Mouse (Mus musculus) heart, postnatal 14 days (tissue): ENCODE measurements around the gene Il18rap. TPM values are rescaled to one million over a fixed set of nuclear protein-coding genes. Genes with fewer than 3 reads are reported as not detected.

Experiments
- DNase-seq, 2 experiments: peaks; one replicate each; pipeline ENCODE4 v3.0.0; 2021 to 2022
- intact Hi-C: fragments of 180-260 bp; cut with DNase I; formaldehyde crosslinking; loops from one replicate; pipeline ENCODE4 v1.15.1; 2025
- long read RNA-seq, 2 experiments: library from polyadenylated mRNA; stranded (forward); transcript quantifications; one replicate each; pipeline ENCODE4 v2.0.0; 2021
- total RNA-seq, 2 experiments: library from RNA; stranded (reverse); gene quantifications; 2 replicates each; pipeline ENCODE4 v1.2.3; 2021

Il18rap gene
- total RNA-seq, result under 1 TPM; 0.07 to 0.17 TPM
- long read RNA-seq, experiment 1, result 0 reads
- long read RNA-seq, experiment 2, result 0 reads

DNA sequence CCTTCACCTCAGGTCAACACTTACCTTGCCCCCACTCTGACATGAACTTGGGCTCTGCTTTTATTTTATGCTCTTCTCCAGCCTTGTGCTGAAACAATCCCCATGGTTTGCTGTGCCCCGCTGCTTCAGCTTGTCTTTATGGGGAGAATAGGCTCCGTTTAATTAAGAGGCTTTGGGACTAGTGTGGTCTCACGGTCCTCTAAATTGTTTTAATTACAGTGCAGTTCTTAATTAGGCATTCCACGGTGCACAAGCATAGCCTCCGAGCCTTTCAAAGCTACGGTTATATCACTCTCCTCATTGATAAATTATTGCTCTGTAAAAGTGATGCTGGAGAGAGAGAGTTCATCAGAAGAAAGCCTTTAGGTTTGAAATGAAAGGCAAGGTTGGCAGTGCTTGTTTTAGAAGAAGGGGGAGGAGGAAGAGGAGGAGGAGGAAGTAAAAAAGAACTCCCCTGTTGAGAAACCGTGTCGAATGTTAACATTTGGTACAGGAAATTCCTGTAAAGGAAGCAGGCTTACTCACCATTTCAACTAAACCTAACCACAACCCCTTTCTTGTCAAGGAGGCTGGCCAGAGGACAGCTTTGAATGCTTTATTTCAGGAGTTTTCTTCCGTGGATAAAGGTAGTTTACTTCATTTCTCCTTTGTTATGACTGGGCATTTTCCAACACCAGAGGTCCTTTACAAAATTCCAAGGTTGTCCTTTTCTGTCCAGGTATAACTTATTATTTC lies at the start of gene Il18rap:
Il18rap (plus strand) TSS at position 512 of the 735 bp plus-strand sequence.
- intact Hi-C loops, result no loop called here
- no peak for DNase-seq

DNA sequence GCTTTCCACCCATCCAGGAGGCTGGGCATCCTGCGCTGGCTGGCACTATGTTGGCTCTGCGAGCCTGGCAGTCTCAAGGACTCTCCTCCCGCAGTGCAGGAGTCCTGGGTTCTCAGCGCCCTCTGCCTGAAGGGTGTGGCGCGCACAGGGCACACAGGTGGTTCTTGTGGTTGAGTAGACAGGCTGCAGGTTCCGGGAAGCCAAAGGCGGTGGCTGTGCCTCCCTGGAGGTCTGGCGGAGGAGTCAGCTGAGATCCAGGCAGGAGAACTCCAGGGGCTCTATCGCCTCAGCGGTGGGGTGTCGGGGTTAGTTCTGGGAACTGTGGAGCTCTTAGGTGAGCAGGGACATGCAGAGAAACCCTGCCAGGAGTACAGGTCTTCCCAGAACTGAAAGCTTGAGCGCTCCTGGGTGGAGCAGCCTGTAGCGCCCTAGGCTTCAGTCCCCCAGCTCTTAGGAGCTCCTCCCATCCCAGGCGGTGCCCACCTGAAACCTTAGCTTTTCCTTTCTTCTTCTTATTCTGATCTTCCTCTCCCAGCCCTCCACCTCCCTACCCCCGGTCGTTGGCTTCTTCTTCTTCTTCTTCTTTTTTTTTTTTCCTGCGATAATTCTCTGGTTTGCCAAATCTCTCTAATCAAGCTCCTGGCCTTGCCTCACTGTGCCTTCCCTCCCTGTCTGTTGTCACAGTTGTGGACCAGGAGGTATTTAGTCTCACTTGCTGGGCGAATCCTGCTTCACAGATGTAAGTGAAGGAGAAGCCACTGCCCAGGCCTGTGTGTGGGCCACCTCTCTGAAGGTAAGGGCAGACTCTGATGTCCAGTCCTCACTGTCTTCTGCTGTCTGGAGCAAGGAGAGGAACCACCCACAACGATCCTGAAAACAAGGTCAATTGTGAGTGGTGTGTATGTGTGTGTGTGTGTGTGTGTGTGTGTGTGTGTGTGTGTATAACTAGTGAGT lies 49.4 kb upstream of the Il18rap start, which contains the start of gene Il18r1:
Il18r1 (plus strand) TSS at position 76 of the 954 bp plus-strand sequence.
- DNase-seq, result peak in 1 of 2 experiments; percentile 10
- intact Hi-C loops, result no loop called here

DNA sequence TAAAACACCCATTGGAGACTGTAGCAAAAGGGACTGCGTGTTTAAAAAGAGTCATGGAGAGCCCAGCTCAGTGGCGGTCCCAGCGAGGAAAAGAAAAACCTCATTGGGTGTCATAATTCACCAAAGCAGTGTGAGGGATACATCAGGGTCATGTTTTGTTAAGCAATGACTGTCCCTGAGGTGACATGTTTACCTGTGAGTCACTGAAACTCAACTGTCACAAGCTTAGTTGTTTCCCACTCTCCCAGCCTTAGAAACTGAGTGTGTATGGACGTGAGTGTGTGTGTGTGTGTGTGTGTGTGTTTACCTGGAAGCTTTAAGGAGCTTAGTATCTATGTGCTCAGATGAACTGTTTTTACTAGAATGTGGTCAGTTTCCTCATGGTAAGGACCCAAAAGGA lies 47.9 kb upstream of the Il18rap start:
- intact Hi-C loops, result no loop called here
- DNase-seq, result no peak

DNA sequence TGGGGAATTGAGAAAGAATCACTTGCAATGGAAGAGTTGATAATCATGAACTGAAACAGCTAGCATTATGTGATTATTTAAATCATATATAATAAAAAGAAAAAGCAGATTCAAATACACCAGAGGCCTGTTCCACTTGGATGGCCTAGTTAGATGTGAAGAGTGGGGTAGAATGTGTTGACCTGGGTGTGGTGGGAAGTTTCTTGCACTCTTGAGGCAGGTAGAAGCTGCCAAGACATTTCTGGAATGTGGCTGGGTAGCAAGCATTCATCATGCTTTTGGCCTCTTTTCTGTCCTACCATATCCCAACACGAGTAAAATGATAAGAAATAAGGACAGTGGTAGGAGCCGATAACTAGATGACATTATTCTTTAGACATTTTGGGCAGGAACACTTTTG lies 46.4 kb upstream of the Il18rap start:
- intact Hi-C loops, result no loop called here
- DNase-seq, result no peak

DNA sequence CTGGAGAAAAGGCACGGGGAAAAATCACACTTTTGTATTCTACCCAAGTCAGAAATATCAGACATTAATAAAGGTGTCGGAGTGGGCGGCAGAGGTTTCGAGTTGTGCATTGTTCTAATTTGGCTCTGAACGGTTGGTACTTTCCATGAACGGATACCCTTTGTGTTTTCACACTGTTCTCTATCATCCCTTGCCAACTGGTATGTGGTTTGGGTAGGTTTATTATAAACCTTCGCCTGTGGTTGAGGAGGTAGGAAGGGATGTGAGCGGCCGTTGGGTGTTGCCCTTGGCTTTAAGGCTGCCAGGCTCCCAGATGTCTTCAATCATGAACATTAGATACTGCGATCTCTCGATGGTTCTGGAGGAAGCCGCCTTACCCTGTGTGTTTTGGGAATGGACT lies 45.3 kb upstream of the Il18rap start:
- intact Hi-C loops, result no loop called here
- DNase-seq, result no peak

DNA sequence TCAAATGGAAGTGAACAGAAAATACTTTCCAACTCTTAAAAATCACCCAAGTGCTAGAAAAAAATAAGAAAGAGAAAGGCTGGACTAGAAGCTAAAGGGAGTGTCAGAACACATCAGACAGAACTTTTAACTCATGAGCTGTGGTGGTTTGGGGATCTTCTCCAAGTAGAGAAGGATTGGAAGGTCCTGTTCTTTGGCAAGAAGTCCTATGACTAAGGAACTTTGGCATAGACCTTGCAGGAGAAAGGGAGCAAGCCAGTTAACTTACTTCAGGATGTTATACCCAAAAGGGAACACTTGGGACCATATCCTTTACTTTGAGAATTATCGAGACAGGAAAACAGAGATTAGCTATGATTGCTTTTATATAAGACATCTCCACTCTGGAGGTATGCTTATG lies 42.8 kb upstream of the Il18rap start:
- intact Hi-C loops, result no loop called here
- no peak for DNase-seq

DNA sequence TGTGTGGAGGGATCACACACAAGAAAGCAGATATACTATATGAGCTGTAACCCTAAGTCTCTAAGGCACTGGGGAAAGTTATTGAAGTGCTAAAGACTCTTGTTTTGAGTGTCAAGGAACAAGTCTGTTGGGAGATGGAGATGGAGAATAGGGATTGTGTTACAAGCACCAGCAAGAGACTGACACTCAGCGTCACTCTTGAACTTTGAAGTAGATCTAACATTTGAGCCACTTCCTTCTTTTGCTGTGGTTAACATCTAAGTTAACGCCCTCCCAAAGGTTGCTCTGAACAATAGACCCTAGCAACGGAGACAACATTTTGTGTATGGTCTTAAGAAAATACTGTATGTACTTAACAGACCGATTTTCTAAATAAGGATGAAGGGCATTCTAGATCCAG lies 41.5 kb upstream of the Il18rap start:
- intact Hi-C loops, result no loop called here
- no peak for DNase-seq

DNA sequence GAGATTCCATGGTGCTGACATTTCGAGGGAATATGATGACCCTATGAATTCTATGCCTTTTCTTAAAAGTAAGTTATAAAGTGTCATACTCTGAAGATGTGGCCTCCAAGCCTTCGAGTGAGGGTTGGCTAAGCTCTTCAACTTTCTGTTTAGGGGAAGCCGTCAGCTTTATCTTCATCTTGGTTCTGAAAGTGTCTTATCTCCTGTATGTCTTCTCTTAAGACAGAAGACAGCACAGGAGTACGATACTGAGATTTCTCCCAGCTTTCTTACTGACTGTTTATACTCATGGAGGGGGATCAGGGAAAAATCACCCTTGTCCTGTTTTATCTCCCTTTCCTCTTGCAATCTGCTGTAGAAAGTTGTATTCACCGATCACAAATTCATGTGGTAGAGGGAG lies 40.8 kb upstream of the Il18rap start:
- DNase-seq, result no peak
- intact Hi-C loops, result no loop called here

DNA sequence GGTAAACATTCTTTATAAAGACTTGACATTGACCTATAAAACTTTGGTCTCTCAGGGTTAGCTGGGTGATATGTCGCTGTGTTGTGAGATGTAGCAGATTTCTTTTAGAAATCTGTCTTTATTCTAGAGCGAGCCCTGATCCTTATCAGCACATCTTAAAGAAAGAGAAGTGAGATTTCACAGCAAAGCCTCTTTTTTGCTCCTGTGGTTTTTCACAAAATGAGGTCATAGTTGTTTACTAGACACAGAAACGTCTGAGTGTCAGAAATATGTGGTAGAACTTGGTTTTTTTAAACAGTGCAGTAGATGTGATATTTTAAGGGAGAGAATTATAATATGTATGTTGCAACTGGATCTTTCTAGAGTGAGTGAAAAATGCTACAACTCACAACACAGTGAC lies 39.5 kb upstream of the Il18rap start:
- no peak for DNase-seq
- intact Hi-C loops, result no loop called here

DNA sequence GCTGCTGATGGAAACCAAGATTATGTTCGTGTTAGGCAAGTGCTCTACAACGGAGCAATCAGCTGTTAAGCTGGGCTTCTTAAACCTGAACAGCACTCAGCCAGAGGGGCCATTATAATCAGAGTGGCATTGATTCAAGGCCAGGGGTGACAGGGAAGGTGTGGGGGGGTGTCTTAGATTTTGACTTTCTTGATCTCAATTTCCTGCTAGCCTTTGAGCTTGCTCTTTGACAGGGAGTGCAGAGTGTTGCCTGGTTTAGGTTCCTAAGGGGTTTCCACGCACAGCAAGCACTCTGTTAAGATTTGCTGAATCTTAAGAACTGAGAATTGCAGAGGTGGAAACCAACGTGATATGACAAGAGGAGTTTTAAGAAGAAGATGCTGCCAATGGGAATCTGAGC lies 38.4 kb upstream of the Il18rap start:
- intact Hi-C loops, result no loop called here
- DNase-seq, result no peak

DNA sequence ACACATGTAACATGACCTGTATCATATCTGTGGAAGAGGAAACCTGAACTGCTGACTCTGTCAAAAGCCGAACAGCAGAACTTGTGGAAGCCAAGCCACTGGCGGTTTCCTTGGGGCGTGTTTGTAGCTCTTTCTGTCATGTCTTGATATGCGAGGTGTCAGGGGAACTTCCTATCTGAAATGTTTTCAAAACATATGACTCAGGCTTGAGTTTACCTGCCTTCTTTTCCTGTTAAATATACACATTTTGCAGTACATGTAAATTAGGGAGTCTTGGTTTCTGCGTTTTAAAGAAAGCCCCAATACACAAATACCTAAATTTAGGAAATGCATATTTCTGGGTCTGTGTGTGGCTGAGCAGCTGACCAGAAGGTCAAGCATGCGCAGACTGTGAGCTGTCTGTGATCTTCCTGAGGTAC lies 35.6 kb upstream of the Il18rap start:
- no peak for DNase-seq
- intact Hi-C loops, result no loop called here

DNA sequence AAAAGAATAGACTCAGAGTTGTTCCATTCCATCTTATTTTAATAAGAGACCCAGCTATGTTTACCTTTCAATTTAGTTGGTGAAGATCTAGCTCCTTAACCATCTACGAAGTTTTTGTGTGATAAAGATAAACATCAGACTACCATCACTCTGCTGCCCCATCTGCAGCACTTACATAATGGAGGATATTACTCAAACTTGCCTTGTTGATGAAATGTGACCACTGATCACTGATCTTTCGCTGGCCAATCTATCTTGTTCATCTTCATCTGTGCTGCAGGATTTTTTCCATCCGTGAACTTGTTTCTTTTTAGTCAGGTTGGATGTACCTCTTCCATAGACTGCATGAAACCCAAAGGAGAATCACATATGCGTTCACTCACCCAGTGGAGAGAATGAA lies 20.6 kb upstream of the Il18rap start:
- no peak for DNase-seq
- intact Hi-C loops, result no loop called here

DNA sequence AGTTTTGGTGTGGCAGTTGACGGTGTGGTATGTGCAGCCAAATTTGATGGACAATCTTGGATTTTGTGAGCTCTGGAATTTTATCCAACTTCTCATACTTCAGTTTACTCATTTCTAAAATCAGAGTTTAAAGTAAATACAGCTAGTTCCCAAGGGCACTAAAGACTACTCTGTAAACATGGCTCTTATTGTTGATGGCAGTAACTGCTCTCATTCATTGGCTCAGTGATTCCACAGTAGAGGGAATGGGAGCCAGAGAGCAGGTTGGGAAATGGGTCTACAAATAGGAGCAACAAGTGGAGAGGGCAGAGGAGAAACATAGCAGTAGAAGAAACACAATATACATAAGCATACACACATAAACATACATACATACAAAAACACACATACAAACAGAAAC lies 15.5 kb upstream of the Il18rap start:
- no peak for DNase-seq
- intact Hi-C loops, result no loop called here

DNA sequence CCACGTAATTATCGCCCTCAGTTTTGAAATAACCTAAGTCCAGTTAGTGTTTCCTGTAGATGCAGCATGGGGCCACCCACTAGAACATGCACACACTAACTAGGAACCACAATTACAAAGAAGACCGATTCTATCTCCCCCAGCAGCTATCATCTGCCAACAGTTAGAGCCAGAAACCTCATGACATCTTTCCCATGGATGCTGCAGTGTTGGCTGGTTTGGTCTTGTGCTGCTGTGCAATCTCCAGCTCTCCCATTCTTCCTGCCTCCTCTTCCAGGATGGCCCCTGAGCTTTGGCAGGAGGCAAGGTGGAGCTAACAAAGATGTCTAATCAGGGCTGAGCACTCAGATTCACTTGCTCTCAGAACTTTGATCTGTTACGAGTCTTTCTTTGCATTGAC lies 14.0 kb upstream of the Il18rap start:
- intact Hi-C loops, result no loop called here
- DNase-seq, result no peak

DNA sequence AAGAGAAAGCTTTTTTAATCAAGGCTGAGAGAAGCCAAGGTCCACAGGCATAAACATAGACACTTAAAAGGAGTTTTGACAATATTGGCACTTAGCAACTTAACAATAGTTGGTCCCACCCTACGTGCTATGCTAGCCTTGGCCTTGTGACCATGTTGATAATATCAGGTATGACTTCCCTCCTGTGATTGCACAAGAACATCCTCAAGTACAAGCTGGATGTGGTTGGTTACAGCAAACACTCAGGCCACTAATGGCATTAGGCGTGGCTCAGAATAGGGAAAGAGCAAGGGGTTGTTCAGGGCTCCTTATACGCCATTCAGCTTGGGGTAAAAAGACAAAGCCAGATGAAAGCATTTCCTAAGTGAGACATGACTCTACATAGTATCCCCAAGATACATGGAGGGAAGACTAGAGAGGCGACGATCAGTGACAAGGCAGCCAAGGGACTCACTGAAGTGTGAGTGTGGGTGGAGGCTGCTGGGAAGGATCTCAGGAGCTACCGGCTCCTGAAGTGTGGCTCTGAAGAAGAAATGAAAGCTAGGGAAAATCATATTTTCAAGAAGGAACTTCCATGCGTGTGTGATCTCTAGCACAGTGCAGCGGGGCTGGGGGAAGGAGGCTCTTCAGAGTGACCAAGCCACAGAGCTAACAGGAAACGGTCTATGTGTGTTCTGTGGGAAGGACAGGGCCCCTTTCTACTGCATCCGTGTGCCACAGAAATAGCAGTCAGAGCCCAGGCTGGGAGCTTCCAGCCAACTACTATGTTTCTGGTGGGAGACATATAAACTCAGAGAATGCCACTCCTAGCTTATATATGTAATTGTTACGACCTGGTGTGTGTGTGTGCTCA lies 13.4 kb upstream of the Il18rap start:
- DNase-seq, result no peak
- intact Hi-C loops, result no loop called here

DNA sequence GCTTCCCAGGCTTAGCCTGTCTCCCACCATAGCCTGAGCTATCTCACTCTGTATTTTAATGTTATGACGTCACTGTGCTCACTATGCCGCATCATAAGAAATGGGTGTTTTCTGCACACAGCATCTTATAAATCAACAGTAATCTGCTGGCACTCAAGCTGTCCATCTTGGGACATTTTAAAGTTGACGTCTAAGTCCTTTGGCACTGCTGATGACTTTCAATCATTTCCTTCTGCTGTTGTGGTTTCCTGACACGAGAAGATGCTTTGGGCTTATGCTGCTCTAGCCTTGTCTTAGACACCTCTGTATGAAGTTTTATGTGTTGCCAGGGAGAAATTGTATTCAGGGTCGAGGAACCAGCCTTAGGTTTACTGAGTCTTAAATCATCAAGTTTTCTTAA lies 10.6 kb upstream of the Il18rap start:
- no peak for DNase-seq
- intact Hi-C loops, result no loop called here

DNA sequence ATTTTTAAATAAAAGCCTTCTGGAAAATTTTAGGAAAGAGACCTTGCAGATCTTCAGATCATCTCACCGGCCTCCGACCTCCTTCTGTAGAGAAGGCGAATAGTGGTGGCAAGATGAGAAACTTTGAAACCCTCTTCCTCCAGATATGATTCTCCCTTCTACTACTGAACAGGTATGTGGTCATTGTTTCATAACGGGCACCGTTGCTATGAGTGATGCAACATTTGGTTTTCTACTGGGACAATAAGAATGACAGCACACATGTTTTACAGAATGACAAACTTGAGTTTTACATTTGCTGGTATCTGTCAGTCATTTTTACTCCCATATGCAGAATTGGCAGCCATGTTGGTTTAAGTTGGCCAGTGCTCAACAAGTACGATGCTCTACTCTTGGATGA lies 1.2 kb downstream of the Il18rap start:
- intact Hi-C loops, result no loop called here

DNA sequence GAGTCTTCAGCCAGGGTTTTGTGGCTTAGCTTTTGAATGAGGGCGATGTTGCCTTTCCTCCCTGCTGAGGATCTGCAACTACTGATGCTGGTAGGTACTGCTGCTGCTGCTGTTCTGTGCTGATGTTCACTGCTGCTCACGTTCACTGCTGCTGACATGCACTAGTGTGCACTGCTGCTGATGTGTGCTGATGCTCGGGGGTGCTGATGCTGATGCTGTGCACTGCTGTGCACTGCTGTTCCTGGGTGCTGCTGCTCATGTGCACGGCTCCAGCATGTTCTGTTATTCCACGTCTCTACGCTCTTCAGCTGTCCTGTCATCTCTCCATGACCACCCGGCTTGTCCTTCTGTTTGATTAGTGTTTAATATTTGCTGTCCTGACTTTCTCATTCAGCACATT lies 7.8 kb downstream of the Il18rap start:
- no peak for DNase-seq
- intact Hi-C loops, result no loop called here

More for the DNA sequence above, 1.2 kb downstream of the Il18rap start:
- DNase-seq, result no peak

DNA sequence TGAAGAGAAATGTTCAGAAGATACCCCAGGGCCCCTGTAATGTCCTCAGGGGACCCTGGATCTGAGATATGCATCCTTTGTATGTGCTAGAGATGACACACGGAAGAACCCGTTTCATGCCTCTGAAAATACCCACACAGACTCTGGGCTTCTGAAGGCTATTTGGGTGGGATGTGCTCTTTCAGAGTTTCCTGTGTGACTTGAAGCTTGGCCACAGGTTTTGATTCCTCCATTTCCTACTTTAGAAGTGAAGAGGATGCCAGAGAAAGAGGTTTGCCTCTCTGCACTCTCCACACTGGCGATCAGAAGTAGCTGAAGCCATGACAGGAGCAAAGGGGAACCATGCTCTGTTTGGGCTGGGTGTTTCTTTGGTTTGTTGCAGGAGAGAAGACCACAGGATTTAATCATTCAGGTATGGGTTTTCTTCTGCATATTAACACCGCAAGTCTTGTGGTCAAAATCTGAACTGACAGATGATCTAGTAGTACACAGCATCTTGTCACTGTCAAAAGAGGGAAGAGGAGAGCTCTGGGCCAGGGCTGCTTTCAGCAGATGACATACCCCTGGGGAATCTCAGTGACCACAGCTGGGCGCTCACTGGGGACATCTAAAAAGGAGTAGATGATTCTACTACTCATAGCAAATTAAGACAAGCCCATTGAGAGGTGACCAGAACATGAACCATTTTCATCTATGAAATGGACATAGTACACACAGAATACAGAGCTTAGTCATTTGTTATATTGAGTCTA lies 9.0 kb downstream of the Il18rap start:
- DNase-seq, result no peak
- intact Hi-C loops, result no loop called here

DNA sequence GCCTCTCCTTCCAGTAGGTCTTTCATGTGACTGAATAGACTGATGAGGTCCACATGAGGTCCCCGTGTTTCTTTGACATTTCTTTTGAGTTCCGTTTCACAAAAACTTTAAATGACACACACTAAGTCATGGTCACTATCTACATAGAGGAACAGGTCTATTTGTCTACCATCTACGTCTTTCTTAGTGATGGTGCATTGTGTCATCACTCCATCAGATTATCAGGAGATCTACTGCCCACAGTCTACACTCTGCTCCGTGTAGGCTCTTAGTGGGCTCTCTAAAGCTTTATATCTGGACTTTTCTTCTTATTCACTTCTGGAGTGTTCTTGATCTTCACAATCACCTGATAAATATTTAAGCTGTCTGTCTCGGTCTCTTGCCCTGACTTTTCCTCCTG lies 14.1 kb downstream of the Il18rap start:
- intact Hi-C loops, result no loop called here
- DNase-seq, result no peak
